Mouse (Mus musculus): ENCODE data around the gene Rims4. TPM values are rescaled to one million over a fixed set of nuclear protein-coding genes. Genes with fewer than 3 reads are reported as not detected.

Rims4 gene
- total and polyA plus RNA-seq, 3 experiments, result not detected

DNA sequence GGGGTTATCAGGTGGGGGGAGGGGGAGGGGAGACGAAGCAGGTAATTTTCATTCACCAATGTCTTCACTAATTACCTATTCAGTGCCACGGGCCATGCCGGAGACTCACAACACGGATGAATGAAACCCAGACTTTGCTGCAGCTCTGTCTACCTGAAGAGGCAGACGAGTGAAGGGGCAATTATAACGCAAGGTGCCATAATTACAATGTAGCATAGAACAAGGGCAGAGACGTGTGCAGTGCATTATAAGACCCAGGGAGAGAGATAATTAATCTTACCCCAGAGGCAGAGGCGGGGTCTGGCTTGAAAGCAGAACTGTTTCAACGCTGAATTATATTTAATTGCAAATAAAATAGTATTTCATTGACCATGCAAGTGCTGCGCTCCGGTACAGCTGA, 27.9 kb downstream of the Rims4 start (continued):
- TF ChIP-seq UBTF (IDR thresholded peaks at IDR 0.05; ENCODE audit: borderline replicate concordance, insufficient read depth, low read depth, low read length) (no peak), HCFC1 (IDR thresholded peaks at IDR 0.05; ENCODE audit: low read depth, low read length) (no peak), TCF12 (IDR thresholded peaks at IDR 0.05; ENCODE audit: low read depth, low read length) (no peak), JUND (IDR thresholded peaks at IDR 0.05; ENCODE audit: low read depth, low read length) (no peak)

DNA sequence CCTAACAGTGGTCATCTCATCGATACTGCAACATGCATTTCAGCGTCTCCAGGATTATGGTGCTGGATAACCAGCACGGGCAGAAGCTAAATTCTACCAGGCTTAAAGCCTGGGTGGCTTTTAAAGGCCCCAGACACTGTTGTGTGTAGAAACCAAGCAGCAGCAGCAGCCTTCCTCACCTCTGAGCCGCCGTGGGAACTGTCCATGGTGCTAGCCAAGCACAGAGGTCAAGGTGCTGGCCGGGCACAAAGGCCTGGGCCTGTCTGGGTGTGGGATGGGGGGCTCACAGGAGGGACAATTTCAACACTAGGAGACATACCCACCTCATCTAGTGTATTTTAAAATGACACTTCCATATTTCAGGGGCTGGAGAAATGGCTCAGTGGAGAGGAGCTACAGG, 29.1 kb downstream of the Rims4 start:
- H3K27me3 ChIP-seq (ENCODE audit: control insufficient read depth in 1 of 2, insufficient read depth in 2 of 2, low read length in 2 of 2), result no peaks in the 10 kb centered on the region
- no peak overlapping the region for H3K4me3 ChIP-seq (ENCODE audit: control insufficient read depth in 1 of 2, insufficient read depth in 1 of 2, low read depth in 2 of 2, low read length in 2 of 2)
- no peaks in the 10 kb centered on the region for H3K79me2 ChIP-seq (ENCODE audit: control insufficient read depth, insufficient read depth, low read length, poor library complexity)
- TF ChIP-seq MEF2A (IDR thresholded peaks at IDR 0.05; ENCODE audit: extremely low read depth, insufficient replicate concordance, low read depth, low read length, poor library complexity, severe bottlenecking) (no peak), MYC (IDR thresholded peaks at IDR 0.05; ENCODE audit: low read depth, low read length) (no peak), USF1 (IDR thresholded peaks at IDR 0.05; ENCODE audit: low read depth, low read length) (no peak), MAX (IDR thresholded peaks at IDR 0.05; ENCODE audit: low read length) (no peak), E2F4 (IDR thresholded peaks at IDR 0.05; ENCODE audit: borderline replicate concordance, low read depth, low read length) (no peak), RAD21 (IDR thresholded peaks at IDR 0.05; ENCODE audit: low read depth, low read length) (no peak), UBTF (IDR thresholded peaks at IDR 0.05; ENCODE audit: borderline replicate concordance, insufficient read depth, low read depth, low read length) (no peak), CHD2 (IDR thresholded peaks at IDR 0.05; ENCODE audit: low read length) (no peak), HCFC1 (IDR thresholded peaks at IDR 0.05; ENCODE audit: low read depth, low read length) (no peak), CTCF (IDR thresholded peaks at IDR 0.05 in 2 of 3, conservative IDR thresholded peaks at IDR 0.05 in 1 of 3; ENCODE audit: control insufficient read depth in 1 of 3, insufficient read depth in 1 of 3, low read depth in 2 of 3, low read length in 3 of 3, poor library complexity in 1 of 3, severe bottlenecking in 1 of 3) (no peak), KAT2A (conservative IDR thresholded peaks at IDR 0.05; ENCODE audit: low read depth, low read length) (no peak), ETS1 (IDR thresholded peaks at IDR 0.05; ENCODE audit: low read depth, low read length) (no peak), MAFK (IDR thresholded peaks at IDR 0.05; ENCODE audit: borderline replicate concordance, low read depth, low read length) (no peak), TBP (IDR thresholded peaks at IDR 0.05; ENCODE audit: low read depth, low read length) (no peak), ZMIZ1 (IDR thresholded peaks at IDR 0.05; ENCODE audit: low read depth, low read length) (no peak)
- no peaks in the 10 kb centered on the region for H3K4me1 ChIP-seq (ENCODE audit: control insufficient read depth in 1 of 2, insufficient read depth in 2 of 2, low read length in 2 of 2)
- no peak overlapping the region for H3K27ac ChIP-seq (ENCODE audit: control insufficient read depth, low read depth, low read length)
- no peak overlapping the region for H3K9ac ChIP-seq (ENCODE audit: control insufficient read depth, low read depth, low read length, poor library complexity, severe bottlenecking)
- no peaks in the 10 kb centered on the region for H3K9me3 ChIP-seq (replicated peaks; ENCODE audit: insufficient read depth, low read length)
- DNase-seq (ENCODE audit: low read depth, low spot score), result peak; percentile 39
- no peaks in the 10 kb centered on the region for H3K36me3 ChIP-seq (ENCODE audit: control insufficient read depth in 1 of 2, insufficient read depth in 2 of 2, low read length in 2 of 2)
